Mouse (Mus musculus) hindlimb bud, embryonic 11.5 days (tissue): ENCODE measurements around the gene Oas2.

Experiments used
- DNase-seq: peaks from one replicate; pipeline ENCODE4 v3.0.0-alpha.2; 2012; ENCODE audit warnings: low read depth, low spot score; ENCODE audit errors: extremely low spot score

The Oas2 gene

GRCm38 (mm10) chr5:120732740-120733139 lies 16.9 kb downstream of the Oas2 start:
- no peak for DNase-seq

DNA sequence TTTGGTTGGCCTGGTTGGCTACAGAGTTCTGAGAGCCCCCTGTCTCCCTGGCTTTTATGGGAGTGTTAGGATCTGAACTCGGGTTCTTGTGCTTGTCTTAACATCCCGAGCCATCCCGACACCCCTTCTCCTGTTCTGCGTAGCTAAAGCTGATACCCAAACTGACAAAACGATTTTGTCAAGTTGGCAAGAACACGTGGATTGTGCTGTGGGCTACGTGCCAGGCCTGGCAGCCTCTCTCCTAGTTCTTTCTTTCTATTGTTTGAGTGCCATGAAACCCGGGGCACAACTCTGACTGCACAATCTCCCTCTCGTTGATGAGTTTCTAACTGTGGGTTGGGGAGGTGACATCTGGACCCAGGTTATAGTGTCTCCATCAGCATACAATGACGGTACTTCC lies 20.3 kb downstream of the Oas2 start:
- no peak for DNase-seq

DNA sequence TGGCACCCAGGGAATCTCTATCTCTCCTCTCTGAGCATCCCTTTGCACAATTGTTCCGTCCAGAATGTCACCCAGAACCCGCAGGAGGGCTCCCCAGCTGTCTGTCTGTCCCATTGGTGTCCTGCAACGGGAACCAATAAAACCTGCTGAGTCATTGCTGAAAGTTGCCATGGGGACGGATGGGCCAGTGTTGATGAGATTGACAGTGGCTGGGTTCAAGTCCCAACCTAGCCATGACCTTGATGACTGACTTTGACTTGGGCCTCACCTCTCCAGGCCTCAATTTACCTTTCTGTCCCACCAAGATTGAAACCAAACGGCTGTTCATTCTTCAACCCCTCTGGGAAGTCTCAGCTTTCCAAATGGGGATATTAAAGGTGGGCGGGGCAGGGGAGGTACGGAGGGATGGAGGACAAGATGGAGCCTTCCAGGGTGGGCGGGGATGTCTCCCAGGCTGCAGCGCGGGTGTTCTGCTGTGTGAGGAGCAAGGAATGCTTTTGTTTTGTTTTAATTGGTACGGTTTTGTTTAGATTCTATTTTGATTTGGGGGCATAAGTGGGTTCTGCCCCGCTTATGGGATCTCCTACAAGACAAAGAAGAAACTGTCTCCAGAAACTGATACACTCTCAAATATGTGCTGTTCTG lies 23.7 kb downstream of the Oas2 start:
- no peak for DNase-seq

DNA sequence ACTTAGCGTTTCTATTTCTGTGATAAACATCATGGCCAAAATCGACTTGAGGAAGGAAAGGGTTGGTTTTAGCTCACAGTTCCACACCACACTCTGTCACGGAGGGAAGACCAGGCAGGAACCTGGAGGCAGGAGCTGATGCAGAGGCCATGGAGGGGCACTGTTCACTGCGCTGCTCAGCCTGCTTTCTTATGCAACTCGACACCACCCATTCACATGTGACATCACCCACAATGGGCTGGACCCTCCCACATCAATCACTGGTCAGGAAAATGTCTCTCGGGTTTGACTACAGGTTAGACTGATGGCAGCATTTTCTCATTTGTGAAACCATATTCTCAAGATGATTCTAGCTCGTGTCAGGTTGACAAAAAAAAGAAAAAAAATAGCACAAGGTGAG lies 28.6 kb downstream of the Oas2 start:
- DNase-seq = no peak

GRCm38 (mm10) chr5:120718600-120719378 lies 30.9 kb downstream of the Oas2 start:
- no peak for DNase-seq

GRCm38 (mm10) chr5:120717136-120717535 lies 32.5 kb downstream of the Oas2 start:
- DNase-seq = no peak

DNA sequence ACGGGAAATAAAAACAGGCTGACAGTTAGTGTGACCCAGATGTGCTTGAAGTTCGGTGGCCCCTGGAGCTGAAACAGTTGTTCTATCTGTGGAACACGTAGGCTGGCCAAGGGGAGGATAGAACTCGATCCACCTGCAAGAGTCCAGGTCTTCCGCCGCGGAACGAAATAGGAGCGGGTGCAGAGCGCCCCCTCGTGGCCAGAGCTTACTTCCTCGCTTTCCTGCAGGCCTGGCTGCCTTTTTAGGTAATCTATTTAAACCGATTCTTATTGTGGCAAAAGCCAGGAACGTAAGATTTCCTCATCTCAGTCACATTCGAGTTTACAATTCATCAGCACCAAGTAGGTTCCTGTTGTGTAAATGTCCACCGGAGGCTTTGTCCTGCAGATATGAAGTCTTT lies 35.3 kb downstream of the Oas2 start:
- DNase-seq = peak; percentile 31

DNA sequence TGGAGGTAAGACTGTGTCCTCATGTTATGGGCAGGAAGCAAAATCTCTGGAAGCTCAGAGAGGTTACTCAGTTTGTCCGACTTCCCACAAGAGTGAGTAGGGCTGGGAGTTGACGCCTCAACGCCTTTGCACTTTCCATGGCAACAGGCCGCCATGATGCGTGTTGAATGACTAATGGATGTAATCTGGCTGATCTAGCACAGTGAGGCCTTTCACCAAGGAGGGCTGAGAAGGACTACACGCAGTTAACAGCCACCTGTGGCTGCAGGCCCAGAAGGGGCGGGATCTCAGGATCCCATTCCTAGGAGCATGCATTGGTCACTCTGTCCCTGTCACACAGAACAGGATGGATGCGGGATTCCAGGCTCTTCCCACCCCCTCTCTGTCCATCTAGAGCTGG lies 36.9 kb downstream of the Oas2 start:
- DNase-seq = no peak

GRCm38 (mm10) chr5:120711827-120712226 lies 37.8 kb downstream of the Oas2 start, which contains the start of gene Dtx1:
Dtx1 (minus strand) TSS chr5:120711927.
- no peak for DNase-seq

DNA sequence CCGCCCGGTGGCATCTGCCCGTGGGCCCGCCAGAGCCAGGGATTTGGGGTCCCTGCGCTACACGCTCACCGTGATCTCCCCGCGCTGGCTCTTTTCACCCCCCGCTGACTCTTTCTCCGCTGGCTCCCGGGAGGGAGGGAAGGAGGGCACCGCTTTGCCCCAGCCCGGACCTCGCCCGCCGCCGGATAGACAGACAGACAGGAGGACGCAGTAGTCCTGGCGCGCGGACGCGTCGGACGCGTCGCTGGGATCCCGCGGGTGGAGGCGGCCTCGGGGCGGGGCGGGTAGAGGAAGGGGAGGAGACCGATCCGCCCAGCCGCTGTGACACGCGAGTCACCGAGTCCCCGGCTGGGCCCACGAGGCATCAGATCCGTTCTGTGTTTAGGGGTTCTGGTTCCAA lies 38.2 kb downstream of the Oas2 start:
- DNase-seq = no peak

- DNase-seq = no peak
These were observed 38.8 kb downstream of the Oas2 start for GRCm38 (mm10) chr5:120710826-120711248.

DNA sequence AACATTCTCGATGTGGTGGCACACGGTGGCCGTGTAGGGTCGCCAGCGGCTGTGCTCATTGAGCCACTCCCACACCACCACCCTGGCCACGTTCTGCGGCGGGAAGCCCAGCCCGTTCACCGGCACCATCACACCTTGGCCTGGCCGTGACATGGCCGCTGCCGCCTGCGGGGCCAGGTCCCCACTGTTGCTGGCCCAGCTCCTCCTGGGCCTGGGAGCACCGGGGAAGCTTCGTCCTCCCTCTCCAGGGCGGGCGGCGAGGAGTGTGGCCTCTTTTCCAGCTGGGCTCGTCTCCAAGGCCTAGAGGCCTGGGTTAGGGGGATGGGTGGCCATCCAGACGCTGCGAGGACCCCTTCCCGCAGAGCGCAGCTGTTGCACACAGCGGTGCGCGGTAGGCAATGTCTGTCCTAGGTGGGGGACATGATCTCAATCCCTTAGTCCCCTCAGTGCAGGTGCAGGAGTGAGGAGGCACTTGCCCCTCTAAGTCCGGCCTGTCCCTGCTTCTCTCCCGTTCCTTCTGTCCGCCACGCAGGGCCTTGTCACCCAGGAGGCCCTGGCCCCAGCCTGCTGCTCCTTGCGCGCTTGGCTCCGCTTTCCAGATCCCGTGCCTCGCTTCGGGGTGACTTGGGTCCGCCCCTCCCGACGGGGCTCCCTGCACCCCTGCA lies 39.4 kb downstream of the Oas2 start:
- DNase-seq = no peak

DNA sequence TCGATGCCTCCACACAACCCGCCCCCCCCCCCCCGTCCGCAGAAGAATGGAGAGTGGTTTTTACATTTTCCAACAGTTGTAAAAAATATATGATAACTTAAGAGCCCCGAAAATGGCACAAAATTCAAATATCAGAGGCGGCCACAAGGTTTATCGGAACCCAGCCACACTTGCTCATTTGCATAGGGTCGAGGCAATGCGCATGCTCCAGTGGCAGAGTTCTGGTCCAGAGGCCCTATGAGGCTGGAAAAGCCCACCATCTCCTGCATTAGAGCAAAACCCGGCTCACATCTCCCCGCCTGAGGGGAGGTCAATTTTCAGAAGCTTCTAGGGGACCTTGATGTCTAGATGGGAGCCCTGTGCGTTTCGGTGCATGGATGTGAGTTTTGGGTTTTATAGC lies 42.7 kb downstream of the Oas2 start:
- DNase-seq = no peak

- DNase-seq = no peak
These were observed 43.1 kb downstream of the Oas2 start for GRCm38 (mm10) chr5:120706541-120706940.

GRCm38 (mm10) chr5:120704421-120704820 lies 45.2 kb downstream of the Oas2 start:
- DNase-seq = no peak

DNA sequence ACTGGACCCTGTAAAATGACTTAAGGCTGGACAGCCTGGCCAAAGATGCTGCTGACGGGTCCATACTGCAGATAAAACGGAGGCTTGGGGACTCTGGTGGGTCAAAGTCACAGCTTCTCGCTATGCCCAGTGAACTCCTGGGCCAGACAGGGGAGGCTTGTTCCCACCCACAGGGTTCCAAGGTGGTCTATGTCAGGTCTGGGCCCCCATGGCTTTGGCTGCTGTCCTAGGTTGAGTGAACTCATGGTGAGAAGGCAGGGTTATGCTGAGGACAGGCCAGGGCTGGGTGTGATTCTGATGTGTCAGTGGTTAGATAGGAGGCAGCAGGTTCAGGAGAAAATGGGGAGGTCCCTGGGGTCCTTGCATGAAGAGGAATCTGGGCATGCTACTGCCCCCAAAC lies 46.0 kb downstream of the Oas2 start:
- DNase-seq = no peak

DNA sequence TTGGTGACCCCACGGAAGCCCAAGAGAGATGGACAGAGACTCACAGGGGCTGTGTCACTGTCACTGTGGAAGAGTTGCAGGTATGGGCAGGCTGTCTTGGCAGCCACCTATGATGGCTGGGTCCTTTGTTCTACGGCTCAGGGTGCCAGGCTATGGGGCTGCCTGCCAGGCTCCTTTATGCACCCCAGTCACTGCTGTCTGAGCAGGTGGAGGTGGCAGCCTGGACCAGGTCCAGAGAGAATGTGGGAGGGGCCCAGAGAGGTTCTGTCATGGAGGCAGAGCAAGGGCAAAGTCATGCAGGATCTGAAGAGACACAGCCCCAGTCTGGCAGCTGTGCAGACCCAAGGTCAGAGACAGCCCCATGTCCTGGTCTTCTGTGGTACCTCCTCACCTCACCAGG lies 46.7 kb downstream of the Oas2 start:
- DNase-seq = no peak

DNA sequence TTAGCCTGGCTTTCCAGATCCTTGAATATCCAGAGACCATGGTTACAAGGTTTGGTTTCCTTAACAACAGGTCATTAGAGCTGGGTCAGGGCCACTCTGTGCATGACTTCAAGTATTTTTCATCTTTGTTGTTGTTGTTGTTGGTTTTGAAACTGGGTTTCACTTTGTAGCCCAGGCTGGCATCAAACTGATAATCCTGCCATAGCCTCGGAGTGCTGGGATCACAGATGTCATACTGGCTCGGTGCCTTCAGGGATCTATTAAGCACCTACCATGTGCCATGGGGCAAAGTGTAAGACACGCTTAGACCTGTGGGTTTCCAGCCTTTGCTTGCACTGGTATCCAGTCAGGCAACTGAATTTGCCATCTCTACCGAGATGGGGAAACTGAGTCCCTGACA lies 47.2 kb downstream of the Oas2 start:
- no peak for DNase-seq

GRCm38 (mm10) chr5:120700996-120701790 lies 48.5 kb downstream of the Oas2 start:
- DNase-seq = no peak

GRCm38 (mm10) chr5:120698801-120699391 lies 50.8 kb downstream of the Oas2 start:
- no peak for DNase-seq

- no peak for DNase-seq
These were observed 51.5 kb downstream of the Oas2 start for GRCm38 (mm10) chr5:120698181-120698580.
